Mouse (Mus musculus): ENCODE data around the gene Dpyd. TPM values are rescaled to one million over a fixed set of nuclear protein-coding genes. Genes with fewer than 3 reads are reported as not detected.

Dpyd gene
- 10 to 100 TPM in 1 of 2 experiments, 1 to 10 TPM in 1; 8.3 to 11.2 TPM for total RNA-seq (2021)
- long read RNA-seq, experiment 1, partial matches to known transcripts, result 0 of 1 reads
- long read RNA-seq, experiment 1, other reads (novel, unspliced or antisense), result 1 of 1 reads
- long read RNA-seq, experiment 2, partial matches to known transcripts, result 0 of 2 reads
- long read RNA-seq, experiment 2, other reads (novel, unspliced or antisense), result 2 of 2 reads

DNA sequence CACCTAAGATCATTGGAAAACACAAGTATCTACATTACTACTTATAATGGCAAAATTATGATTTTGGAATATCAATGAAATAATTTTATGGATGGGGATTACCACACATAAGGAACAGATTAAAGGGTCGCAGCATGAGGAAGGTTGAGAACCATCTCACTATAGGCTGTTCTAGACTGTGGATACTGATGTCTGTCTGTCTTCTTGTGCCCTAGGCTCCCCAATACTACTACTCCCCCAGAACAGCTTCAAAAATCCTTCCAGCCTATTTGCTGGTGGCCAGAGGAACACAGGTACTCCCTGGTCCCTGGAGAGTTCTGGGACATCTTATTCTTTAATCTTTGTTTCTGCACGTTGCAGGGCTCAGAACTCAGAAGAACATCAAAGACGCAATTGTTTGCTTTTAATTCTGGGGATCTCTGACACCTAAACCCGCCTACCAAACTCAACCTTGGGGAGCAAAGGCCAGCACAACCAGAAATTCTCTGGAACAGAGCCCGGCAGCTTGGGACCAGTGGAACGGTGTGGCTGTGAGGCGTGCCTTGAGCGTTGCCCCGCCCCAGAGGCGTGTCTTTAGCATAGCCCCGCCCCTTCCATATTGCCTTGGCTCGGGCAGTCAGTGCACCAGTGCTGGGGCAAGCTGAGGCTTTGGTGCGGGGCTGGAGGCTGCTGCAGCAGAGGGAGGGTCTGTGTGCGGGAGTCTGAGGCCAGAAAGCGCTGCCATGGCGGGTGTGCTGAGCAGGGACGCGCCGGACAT, at the start of gene Dpyd:
Dpyd (plus strand) TSS at position 576 of the 757 bp plus-strand sequence.
- DNase-seq (ENCODE audit: low spot score in 2 of 2), result peak; percentile 64 to 74

DNA sequence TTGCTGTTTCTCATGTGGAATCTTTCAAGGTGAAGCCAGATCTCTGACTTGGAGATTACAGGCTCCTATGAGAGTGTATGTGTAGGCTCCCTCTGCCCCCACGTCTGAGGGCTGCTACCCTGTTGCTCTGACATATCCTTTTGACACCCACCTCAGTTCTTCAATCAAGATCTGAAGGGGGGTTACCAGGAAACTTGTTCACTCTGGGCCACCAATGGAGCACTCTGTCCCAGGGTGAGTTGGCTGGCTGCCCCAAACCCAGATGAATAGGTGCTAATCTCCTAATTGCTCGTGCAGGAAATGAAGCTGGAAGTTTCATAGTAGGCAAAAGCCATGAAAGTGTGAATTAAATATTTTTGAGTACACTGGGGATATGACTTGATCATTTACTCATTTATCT, 24.3 kb upstream of the Dpyd start:
- no peak for DNase-seq (ENCODE audit: low spot score in 2 of 2)

More for the DNA sequence above, at the start of gene Dpyd:
- intact Hi-C loops (cut with DNase I), result no loop called here

DNA sequence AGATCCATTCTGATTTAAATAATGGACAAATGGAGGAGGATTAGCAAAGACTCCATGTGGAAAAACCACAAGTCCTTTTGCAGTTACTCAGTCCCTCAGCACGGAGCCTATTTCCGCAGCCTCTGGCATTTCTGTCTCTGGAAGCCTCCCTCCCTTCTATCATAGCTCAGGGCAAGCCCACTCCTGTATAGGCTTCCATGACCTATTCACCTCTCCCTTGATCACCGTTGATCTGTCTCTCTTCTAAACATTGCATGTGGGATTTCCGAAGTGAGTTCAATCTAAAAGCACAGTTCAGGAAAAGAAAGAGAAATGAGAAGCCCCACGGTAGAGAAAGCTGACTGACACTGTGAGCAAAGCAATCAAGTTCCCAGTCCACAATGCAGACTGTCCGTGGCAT, 20.2 kb upstream of the Dpyd start:
- intact Hi-C loops (cut with DNase I), result no loop called here
- no peak for DNase-seq (ENCODE audit: low spot score in 2 of 2)

More for the DNA sequence above, 24.3 kb upstream of the Dpyd start:
- intact Hi-C loops (cut with DNase I), result no loop called here

DNA sequence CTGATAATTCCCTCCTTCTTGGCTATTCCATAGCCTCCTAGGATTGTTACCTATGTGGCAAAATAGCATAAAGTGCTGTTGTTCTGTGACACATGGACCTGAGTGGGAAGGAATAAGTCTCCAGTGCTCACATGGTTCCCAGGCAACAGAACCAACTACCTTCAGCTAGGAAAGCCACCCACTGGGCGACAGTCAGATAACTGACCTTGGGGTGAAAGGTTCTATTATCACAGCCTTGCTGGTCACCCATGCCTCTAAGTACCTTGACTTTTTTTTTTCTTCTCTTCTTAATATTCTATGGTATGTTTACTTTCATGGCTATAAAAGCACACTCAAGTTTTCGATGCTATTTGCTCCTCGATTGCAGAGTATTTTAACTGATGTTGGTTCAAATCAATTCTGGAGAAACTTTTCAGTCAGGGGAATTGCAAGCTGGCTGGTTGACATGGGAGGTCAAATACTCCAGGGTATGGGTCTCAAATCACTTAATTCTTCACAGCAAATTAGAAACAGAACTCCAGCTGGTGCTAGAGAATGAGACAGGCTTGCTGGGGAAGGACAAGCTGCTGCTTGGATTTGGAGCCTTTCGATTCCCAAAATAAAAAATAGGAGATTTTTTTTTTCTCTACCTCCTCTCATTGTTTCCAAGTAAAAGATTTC, 14.2 kb upstream of the Dpyd start:
- DNase-seq (ENCODE audit: low spot score in 2 of 2), result no peak
- intact Hi-C loops (cut with DNase I), result no loop called here

DNA sequence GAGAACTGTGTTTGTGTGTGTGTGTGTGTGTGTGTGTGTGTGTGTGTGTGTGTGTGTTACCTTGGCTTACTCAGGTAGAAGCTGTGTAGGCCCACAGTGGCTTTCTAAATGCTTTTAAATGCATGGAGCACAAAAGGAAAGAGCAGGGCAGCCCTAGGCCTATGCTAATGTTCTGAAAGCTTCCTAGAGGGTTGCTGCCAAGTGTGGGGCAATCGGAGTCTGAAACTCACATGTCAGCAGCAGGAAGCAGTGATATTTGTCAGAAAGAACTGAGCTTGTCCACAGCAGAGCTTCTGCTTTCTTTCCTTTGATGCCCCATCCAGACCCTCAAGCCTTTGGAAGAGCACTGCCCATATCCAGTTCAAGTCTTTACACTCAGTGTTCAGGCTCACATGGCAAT, 4.3 kb upstream of the Dpyd start:
- no peak for DNase-seq (ENCODE audit: low spot score in 2 of 2)
- intact Hi-C loops (cut with DNase I), result no loop called here

DNA sequence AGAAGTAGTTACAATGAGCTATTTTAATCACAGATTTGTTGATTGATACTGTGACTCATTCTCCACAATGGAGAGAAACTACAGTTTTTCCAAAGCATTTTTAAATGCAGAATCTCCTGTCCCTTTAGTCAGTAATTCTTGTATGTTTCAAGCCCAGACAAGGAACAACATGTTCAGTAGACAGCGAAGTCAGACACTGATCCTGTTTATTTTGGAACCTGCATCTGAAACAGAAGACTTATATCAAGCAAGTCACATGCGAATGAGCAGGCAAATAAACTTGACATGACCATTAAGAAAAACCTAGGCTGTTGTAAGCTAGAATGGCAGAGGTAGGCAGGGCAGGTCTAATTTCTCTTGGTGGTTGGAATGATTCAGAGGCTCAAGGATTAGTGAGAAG, 2.0 kb upstream of the Dpyd start:
- DNase-seq (ENCODE audit: low spot score in 2 of 2), result no peak
- intact Hi-C loops (cut with DNase I), result no loop called here

DNA sequence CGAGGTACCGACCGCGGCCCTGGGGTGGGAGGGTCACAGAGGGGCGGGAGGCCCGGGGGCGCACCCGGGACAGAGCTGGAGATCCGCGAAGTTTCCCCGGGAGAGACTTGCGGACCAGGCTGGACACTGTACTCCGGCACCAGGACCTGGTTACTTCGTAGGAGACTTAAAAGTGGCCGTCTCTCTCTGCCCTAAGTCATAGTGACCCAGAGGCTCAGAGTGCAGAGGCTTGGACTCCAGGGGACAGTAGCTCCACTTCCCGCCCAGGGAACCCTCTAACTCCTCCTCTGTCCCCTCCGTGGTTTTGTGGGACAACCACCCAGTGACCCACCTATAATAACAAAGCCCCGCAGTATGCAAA, 362 bp downstream of the Dpyd start:
- intact Hi-C loops (cut with DNase I), result no loop called here
- no peak for DNase-seq (ENCODE audit: low spot score in 2 of 2)

DNA sequence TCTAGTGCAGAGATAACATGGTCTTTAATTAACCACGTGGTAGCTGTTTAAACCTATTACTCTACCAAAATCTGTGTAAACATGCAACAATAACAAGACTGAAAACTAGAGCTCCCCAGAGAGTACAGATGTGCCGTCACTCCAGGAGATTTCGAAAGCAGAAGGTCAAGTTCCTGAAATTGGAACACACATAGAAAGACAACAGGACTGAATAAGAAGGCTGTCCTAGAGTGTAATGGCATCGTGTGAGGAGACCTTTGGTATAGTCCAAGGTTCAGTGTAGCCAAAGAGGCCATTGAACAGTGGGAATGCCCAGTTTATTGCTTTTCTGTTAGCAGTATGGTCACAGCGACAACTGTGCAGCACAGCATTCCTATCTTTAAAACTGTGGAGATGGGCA, 4.8 kb downstream of the Dpyd start:
- DNase-seq (ENCODE audit: low spot score in 2 of 2), result no peak
- intact Hi-C loops (cut with DNase I), result no loop called here

DNA sequence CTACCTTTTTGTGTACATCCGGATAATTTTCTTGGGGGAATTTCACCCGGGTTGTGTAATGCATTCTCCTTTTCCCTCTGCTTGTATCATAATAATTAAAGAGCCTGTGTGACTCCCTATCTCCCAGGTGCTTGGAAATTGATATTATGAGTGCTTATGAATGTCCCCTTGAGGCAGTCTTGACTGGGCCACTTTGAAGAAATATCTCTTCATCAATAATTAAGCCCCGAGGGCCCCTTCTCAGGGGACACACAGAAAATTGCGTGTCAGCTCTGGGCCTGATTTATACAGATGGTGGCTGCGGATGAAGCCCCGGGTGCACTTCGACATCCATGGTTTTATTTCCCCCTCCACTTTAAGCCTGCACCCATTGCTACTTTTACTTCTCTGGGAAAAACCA, 8.3 kb downstream of the Dpyd start:
- no peak for DNase-seq (ENCODE audit: low spot score in 2 of 2)
- intact Hi-C loops (cut with DNase I), result no loop called here

DNA sequence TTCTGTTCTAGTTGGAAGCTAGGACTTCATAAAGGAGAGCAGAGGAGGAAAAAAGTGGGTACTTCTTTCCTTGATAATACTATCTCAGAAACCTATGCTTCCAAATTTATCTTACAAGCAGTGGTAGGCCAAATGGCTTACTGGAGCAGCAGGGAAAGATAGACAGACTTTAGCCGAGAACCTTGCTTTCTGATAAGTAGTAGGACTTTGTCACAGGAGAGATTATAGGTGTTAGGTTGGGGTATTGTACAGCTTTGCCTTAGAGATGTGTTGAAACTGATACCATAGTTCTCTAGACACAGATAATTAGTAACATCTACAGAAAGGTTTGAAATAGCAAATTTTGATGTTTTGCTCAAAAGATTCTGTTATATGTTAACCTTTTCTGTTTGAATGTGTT, 28.6 kb downstream of the Dpyd start:
- intact Hi-C loops (cut with DNase I), result no loop called here
- no peak for DNase-seq (ENCODE audit: low spot score in 2 of 2)

DNA sequence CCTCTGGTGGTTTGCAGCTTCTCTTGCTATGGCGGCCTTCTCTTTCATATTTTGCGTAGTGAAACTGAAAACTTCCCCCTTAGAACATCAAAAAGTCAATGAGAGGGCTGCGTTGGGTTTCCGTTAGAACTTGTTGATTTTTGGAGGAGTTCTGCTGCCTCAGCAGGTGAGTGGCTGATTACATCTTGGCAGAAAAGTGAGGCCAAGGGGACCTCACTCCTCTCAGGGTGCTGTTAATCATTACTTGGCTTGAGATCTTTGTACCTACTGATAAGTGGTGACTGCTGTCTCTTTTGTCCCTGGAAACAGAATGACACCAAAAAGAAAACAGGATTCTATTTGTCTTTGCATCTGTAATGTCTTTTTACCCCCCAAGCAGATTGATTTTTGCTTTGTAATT, 32.9 kb downstream of the Dpyd start:
- intact Hi-C loops (cut with DNase I), result no loop called here
- no peak for DNase-seq (ENCODE audit: low spot score in 2 of 2)

DNA sequence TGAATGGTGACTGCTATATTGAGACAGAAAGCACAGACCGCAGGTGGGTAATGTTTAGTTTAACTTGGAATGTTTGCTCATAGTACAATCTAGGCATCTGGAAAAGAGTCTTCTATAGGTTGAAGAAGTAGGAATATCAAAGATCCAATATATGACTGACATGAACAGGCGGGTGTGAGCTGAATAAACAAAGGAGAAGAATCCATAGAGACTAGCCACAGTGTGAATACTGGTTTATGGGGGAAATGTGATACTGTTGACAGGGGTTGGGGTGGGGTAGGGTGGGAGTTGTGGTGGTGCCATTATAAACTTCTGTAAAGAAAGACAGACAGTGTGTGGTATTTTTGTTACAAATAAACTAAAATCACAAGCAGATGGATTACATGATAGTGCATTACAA, 33.8 kb downstream of the Dpyd start:
- intact Hi-C loops (cut with DNase I), result no loop called here

DNA sequence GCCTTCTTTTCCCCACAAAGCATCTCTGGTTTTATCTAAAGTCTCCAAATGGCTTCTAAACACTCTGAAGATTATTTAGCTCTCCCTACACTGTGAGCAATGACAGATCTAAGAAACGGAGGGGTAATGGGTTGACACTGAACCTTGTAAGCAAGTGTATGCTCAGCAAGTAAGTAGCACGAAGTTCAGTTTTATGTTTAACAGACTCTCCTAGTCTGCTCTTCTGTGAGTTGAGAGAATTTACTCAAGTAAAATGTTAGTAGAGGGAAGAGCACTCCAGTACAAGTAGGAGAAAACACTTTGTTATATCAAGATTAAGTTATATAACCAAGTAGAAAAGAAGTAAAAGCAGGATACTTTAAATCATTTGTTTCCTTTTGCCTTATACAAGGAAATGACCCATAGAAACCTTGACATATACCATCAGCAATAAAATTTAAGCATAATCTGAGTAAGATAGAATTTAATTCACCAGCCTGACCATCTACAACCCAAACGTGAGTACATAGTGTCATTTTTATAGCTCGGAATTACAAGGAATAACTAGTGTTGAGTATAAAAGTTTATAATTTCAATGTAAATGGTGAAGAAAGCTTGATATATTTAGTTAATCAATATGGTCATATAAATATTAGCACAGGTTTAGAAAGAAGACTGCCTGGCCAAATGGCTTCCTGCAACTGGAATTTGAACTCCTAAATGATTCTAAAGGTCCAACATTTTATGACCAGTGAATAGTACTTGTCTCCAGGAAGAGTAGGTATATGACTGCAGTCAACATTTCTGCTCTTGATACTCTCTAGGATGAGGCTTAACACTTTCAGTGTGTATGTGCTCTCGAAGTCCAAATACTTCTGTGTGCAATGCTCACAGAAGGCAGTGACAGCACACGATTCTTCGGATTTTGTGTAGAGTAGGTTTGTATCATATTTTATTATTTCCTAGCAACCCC, 40.0 kb downstream of the Dpyd start:
- intact Hi-C loops (cut with DNase I), result no loop called here
- DNase-seq (ENCODE audit: low spot score in 2 of 2), result no peak

More for the DNA sequence above, 33.8 kb downstream of the Dpyd start:
- DNase-seq (ENCODE audit: low spot score in 2 of 2), result no peak

DNA sequence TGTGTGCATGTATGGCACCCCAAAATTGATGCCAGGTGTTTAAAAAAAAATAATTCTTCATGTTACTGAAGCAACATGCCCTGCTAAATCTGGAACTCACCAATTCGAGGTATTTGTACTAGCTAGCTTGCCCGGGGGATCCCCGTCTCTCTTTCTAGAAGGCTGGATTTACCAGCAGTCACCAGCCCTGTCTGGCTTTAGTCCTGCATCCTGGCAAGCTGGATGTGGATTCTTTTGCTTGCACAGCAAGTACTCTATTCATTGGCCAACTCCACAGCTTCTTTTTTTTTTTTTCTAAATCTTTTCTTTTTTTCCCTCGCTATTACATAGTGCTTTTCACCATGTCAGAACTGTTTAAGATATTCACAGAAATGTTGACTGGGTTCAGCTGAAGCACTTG, 46.8 kb downstream of the Dpyd start:
- peak in 1 of 2 experiments; percentile 2 for DNase-seq (ENCODE audit: low spot score in 2 of 2)
- intact Hi-C loops (cut with DNase I), result no loop called here

DNA sequence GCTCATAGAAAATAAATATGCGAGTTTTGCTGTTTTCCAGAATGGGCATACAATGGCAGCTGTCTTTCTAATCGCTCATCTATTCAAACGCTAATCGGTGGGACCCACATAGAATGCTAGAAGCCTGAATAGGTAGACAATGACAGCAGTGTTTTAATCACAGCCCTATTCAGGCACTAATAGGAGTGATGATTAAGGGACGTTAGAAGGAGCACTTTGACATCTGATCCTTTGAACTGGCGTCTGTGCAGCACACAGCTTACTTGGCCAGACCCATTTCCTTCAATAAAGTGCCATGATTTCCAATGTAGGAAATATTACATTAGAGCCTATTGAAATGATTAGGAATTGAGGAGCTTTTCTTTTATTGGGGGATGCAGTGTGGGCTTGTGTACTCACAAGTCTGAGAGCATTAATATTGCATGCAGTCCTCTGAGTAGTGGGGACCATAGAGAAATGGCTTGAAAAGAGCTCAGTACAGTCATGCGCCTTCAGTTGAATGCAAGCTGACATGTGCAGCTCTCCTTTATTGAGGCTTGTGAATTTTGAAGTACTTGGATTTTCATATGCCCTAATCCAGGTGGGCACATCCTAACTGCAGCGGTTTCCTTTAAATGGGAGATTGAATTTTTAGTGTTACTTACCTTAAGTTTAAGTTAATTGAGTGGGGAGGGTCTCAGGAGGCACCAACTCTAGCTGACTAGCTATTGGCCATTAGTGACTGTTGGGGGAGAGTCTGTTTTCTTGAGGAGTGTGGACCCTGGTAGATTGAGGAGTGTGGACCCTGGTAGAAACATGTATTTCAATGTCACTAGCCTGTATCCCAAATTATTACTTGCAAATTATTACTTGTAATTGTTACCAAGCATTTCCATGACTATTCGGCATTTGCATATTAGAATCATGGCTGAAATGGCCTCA, 64.8 kb downstream of the Dpyd start:
- intact Hi-C loops (cut with DNase I), result no loop called here
- DNase-seq (ENCODE audit: low spot score in 2 of 2), result no peak

DNA sequence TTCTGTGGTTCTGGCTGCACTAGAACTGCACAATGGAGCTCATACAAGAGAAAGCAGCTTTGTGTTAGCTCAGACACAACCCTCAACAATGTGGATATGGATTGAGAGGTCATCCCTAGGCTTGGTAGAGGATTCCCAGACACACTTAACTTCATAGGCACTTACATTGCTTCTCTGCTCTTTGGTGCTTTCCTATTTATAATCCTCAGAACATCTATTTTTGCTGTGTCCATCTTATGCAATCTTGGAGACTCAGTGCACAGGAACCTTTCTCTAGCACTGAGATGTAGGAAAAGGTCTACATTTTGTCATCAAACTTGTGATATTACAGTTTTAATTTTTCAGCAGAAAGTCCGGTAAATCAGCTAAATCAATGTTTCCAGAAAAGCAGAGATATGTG, 67.8 kb downstream of the Dpyd start:
- intact Hi-C loops (cut with DNase I), result no loop called here
- DNase-seq (ENCODE audit: low spot score in 2 of 2), result peak in 1 of 2 experiments; percentile 3

DNA sequence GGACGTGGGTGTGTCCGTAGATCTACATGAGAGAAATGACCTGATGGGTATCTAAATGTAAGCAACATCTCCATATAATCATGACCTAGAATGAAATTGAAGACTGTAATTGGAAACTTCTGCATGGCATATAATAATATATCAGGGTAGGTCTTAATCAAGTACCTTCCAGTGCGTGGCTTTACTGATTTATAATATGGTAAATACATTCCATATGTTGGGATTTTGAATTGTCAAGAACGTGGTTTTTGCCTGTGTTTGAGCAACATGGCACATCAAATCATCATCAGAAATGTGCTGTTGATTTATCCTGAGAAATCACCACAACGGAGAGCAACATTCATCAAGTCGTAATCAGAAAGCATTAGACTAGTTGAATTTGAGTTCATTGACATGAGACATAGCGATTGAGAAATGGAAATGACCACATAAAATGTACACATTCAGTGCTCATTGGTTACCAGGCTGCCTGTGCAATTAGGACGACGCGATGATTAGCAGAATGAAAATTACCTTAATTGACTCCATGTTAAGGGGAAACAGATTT, 84.2 kb downstream of the Dpyd start:
- no peak for DNase-seq (ENCODE audit: low spot score in 2 of 2)
- intact Hi-C loops (cut with DNase I), result no loop called here

DNA sequence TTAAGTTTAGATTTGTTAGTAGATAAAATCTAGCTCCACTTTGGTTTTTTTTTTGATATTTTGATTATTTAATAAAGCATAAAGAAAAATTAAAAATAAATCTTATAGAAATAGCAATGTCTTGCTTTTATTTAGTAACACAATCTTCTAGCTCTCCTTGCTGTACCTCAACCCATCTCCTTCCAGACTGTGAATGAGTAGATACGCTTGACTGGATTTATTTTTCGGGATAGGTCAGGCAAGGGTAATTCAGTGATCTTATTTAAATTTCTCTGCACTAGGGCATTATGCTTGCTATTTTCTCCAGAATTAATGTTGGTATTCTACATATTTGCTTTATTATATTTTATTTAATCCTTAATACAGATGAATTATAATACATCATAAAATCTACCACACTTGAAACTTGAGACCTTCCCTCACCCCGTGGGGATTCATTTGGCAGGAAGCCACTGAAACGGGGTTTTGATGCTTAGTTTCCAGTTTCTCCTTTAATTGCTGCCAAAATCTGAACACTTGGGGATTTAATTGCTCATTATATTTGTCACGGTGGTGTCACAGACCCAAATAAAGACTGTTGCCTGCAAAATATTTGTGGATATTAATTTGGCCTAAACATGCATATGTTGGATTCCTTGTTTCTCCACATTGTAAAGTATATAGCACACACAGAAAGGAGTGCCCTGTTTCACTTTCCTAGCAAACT, 102.2 kb downstream of the Dpyd start:
- intact Hi-C loops (cut with DNase I), result no loop called here

More for the DNA sequence above, 102.2 kb downstream of the Dpyd start:
- DNase-seq (ENCODE audit: low spot score in 2 of 2), result no peak
